20 mouse cellular contexts compared by ENCODE assay signal in genomic region chr5:148645772-148646171, GRCm38 (mm10).
DNase-seq lines count a peak whose midpoint lies in the region; ATAC-seq and TF ChIP-seq lines count a peak whose summit lies in the region.
"Had no signal": no experiment of that assay in that cellular context is flagged by ENCODE, and none has a peak within 500 bp of the region (broad histone marks: within the 10 kb centered on the region; RNA-seq: fewer than 3 reads in every experiment).

No protein-coding gene starts in this region.

- H3K4me2 ChIP-seq in kidney, postnatal 0 days (ENCODE audit: low read length), result no peak overlapping the region
- H3K4me2 ChIP-seq in heart, postnatal 0 days (ENCODE audit: low read depth, low read length), result no peak overlapping the region
- H3K4me2 ChIP-seq in limb, embryonic 13.5 days (replicated peaks), result peak overlapping the region; percentile 12
- H3K4me2 ChIP-seq: forebrain, embryonic 12.5 days; midbrain, embryonic 11.5 days; neural tube, embryonic 12.5 days had no signal

- TF ChIP-seq EP300 in heart, postnatal 0 days (IDR thresholded peaks at IDR 0.05; ENCODE audit: low read depth), result 0 out of 2 replicates have a peak, but pooled peaks have one; percentile 53

- H3K36me3 ChIP-seq in kidney, postnatal 0 days (ENCODE audit: insufficient read depth, low read length), result no peaks in the 10 kb centered on the region
- no peaks in the 10 kb centered on the region for H3K36me3 ChIP-seq in heart, postnatal 0 days (replicated peaks; ENCODE audit: control insufficient read depth, insufficient read depth, low read length)
- H3K36me3 ChIP-seq in limb, embryonic 13.5 days, result no peaks in the 10 kb centered on the region
- H3K36me3 ChIP-seq: forebrain, embryonic 12.5 days; neural tube, embryonic 12.5 days had no signal

- no peak for TF ChIP-seq CTCF in kidney, postnatal 0 days (IDR thresholded peaks at IDR 0.05; ENCODE audit: low read depth)
- TF ChIP-seq CTCF in heart, postnatal 0 days (IDR thresholded peaks at IDR 0.05; ENCODE audit: low read depth), result no peak

- no peak overlapping the region for H3K9ac ChIP-seq in kidney, postnatal 0 days (ENCODE audit: low read depth, low read length)
- no peak overlapping the region for H3K9ac ChIP-seq in heart, postnatal 0 days (replicated peaks; ENCODE audit: low read depth, low read length)
- no peak overlapping the region for H3K9ac ChIP-seq in limb, embryonic 13.5 days
- H3K9ac ChIP-seq: forebrain, embryonic 12.5 days; liver, embryonic 14.5 days; neural tube, embryonic 12.5 days had no signal

- DNase-seq in heart, adult 11 months, result peak; percentile 96
- no peak for DNase-seq in heart, postnatal 14 days
- peak; percentile 52 for DNase-seq in kidney, postnatal 0 days (ENCODE audit: low spot score)
- DNase-seq in kidney, adult 11 months, result no peak
- no peak for DNase-seq in heart, postnatal 0 days (ENCODE audit: low spot score)
- DNase-seq in urinary bladder, postnatal 4 days (ENCODE audit: low spot score in 2 of 2), result no peak
- no peak for DNase-seq in layer of hippocampus, adult 9-11 months
- DNase-seq: adrenal gland, adult 2 months; cerebellum, postnatal 10 days; embryo, embryonic 11 days; gastrocnemius, postnatal 36 days; layer of hippocampus, postnatal 36 days; right cerebral cortex, postnatal 25 days; thymus, postnatal 36 days had no signal

- intact Hi-C loops in heart, postnatal 14 days (cut with DNase I), result no loop called here

- peak; percentile 57; the same call in 1 of the 2 replicates for ATAC-seq in kidney, postnatal 0 days (replicated peaks; ENCODE audit: low FRiP score, low read depth)
- ATAC-seq in heart, postnatal 0 days (ENCODE audit: insufficient read depth, low read depth), result peak; percentile 51
- ATAC-seq in limb, embryonic 13.5 days (ENCODE audit: low FRiP score, low read depth), result no peak
- ATAC-seq: hindbrain, postnatal 0 days had no signal

- H3K4me3 ChIP-seq in kidney, postnatal 0 days (replicated peaks; ENCODE audit: low read depth, low read length), result no peak overlapping the region
- no peak overlapping the region for H3K4me3 ChIP-seq in heart, postnatal 0 days (ENCODE audit: low read depth, low read length)
- H3K4me3 ChIP-seq in limb, embryonic 13.5 days, result no peak overlapping the region
- H3K4me3 ChIP-seq: forebrain, embryonic 12.5 days; neural tube, embryonic 12.5 days had no signal

- 0 out of 2 replicates have a peak, but pooled peaks cover 3% of the 10 kb centered on the region for H3K4me1 ChIP-seq in kidney, postnatal 0 days (replicated peaks; ENCODE audit: insufficient read depth, low read length)
- peaks cover 6% of the 10 kb centered on the region; the same call in 1 of the 2 replicates for H3K4me1 ChIP-seq in heart, postnatal 0 days (ENCODE audit: control insufficient read depth, insufficient read depth)
- H3K4me1 ChIP-seq in limb, embryonic 13.5 days, result peaks cover 37% of the 10 kb centered on the region
- H3K4me1 ChIP-seq: forebrain, embryonic 12.5 days; neural tube, embryonic 12.5 days had no signal

- WGBS in kidney, postnatal 0 days, result 4% methylated on average over 4 of the region's 4 CpGs
- 50% methylated on average over 4 of the region's 4 CpGs for WGBS in heart, postnatal 0 days
- 34% methylated on average over 4 of the region's 4 CpGs for WGBS in limb, embryonic 13.5 days

- H3K27me3 ChIP-seq in kidney, postnatal 0 days (ENCODE audit: insufficient read depth, low read length), result no peaks in the 10 kb centered on the region
- H3K27me3 ChIP-seq in heart, postnatal 0 days (ENCODE audit: control insufficient read depth, insufficient read depth, low read length), result no peaks in the 10 kb centered on the region
- H3K27me3 ChIP-seq in limb, embryonic 13.5 days, result no peaks in the 10 kb centered on the region
- H3K27me3 ChIP-seq: forebrain, embryonic 12.5 days; neural tube, embryonic 12.5 days had no signal

- no peaks in the 10 kb centered on the region for H3K9me3 ChIP-seq in kidney, postnatal 0 days (replicated peaks; ENCODE audit: low read length)
- no peaks in the 10 kb centered on the region; the same call in 1 of the 2 replicates for H3K9me3 ChIP-seq in heart, postnatal 0 days (replicated peaks; ENCODE audit: control insufficient read depth, low read length)
- no peaks in the 10 kb centered on the region for H3K9me3 ChIP-seq in limb, embryonic 13.5 days
- H3K9me3 ChIP-seq: forebrain, embryonic 12.5 days; neural tube, embryonic 12.5 days had no signal

- peak overlapping the region; percentile 43; the same call in 1 of the 2 replicates for H3K27ac ChIP-seq in kidney, postnatal 0 days
- no peak overlapping the region for H3K27ac ChIP-seq in heart, postnatal 0 days (ENCODE audit: low read depth)
- H3K27ac ChIP-seq in limb, embryonic 13.5 days, result peak overlapping the region; percentile 23; the same call in 1 of the 2 replicates
- H3K27ac ChIP-seq: forebrain, embryonic 12.5 days; hindbrain, postnatal 0 days; liver, embryonic 14.5 days; neural tube, embryonic 12.5 days had no signal

Comparison
In these comparisons a context has a peak if more than half of its experiments do, and no peak if none do; other contexts are left out.
1. DNase-seq: peak in heart, adult 11 months (single experiment) and kidney, postnatal 0 days (single experiment); none in heart, postnatal 14 days (0 of 2), kidney, adult 11 months (single experiment), heart, postnatal 0 days (single experiment), urinary bladder, postnatal 4 days (0 of 2) and layer of hippocampus, adult 9-11 months (single experiment).